8 mouse cellular contexts compared by ENCODE assay signal in the genomic region with DNA sequence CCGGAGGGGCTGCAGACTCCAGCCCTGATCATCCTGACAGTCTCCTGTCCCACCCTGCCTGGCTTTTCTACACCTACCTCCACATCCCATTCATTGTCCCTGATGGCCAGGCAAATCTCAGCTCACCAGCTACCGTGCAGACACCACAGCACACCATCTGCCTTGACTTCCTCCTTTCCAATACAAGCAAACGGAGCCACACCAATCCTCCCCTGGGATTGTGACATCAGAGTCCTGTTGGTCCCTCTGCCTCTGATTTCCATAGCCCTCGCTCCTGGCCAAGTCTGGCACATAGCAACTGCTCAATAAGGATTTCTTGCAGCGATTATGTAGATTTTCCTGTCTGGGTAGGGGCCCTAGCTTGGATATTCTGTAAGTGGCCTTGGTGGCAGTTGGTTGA. TPM values are rescaled to one million over a fixed set of nuclear protein-coding genes. Genes with fewer than 3 reads are reported as not detected.
DNase-seq lines count a peak whose midpoint lies in the region; ATAC-seq and TF ChIP-seq lines count a peak whose summit lies in the region.

A gene (minus strand): TSS at position 285 of the 400 bp plus-strand sequence.

- no peak within 1 kb of the TSS for H3K4me3 ChIP-seq in left cerebral cortex, adult 2 months
- H3K4me3 ChIP-seq in cortical plate, adult 2 months (ENCODE audit: insufficient read depth, low read length), result no peak within 1 kb of the TSS
- H3K4me3 ChIP-seq in heart, embryonic 14.5 days (ENCODE audit: control insufficient read depth in 1 of 2, insufficient read depth in 1 of 2, low read depth in 1 of 2, low read length in 2 of 2), result no peak within 1 kb of the TSS
- no peak within 1 kb of the TSS for H3K4me3 ChIP-seq in neural tube, embryonic 12.5 days

- no peak for TF ChIP-seq POLR2A in cortical plate, adult 2 months (IDR thresholded peaks at IDR 0.05; ENCODE audit: extremely low read depth, insufficient read depth, low read length)

- no peak within 1 kb of the TSS for H3K27ac ChIP-seq in left cerebral cortex, adult 2 months
- H3K27ac ChIP-seq in cortical plate, adult 2 months (ENCODE audit: insufficient read depth, low read length), result no peak within 1 kb of the TSS
- H3K27ac ChIP-seq in heart, embryonic 14.5 days (replicated peaks in 1 of 2; ENCODE audit: control insufficient read depth in 1 of 2, insufficient read depth in 1 of 2, low read depth in 2 of 2, low read length in 2 of 2), result no peak within 1 kb of the TSS
- no peak within 1 kb of the TSS for H3K27ac ChIP-seq in neural tube, embryonic 12.5 days

- no peaks in the 10 kb centered on the region for H3K4me1 ChIP-seq in cortical plate, adult 2 months (ENCODE audit: control insufficient read depth, insufficient read depth, low read length)
- H3K4me1 ChIP-seq in heart, embryonic 14.5 days (ENCODE audit: control insufficient read depth in 2 of 2, insufficient read depth in 2 of 2, low read length in 2 of 2), result peaks cover 6 to 7% of the 10 kb centered on the region in 2 experiments
- H3K4me1 ChIP-seq in neural tube, embryonic 12.5 days, result 0 out of 2 replicates have a peak, but pooled peaks cover 11% of the 10 kb centered on the region

- no peaks in the 10 kb centered on the region for H3K9me3 ChIP-seq in heart, embryonic 14.5 days (ENCODE audit: control insufficient read depth, low read length)
- H3K9me3 ChIP-seq in neural tube, embryonic 12.5 days, result no peaks in the 10 kb centered on the region

- no peak for TF ChIP-seq CTCF in left cerebral cortex, adult 2 months (IDR thresholded peaks at IDR 0.05)
- no peak for TF ChIP-seq CTCF in cortical plate, adult 2 months (IDR thresholded peaks at IDR 0.05; ENCODE audit: extremely low read depth, insufficient read depth, low read length)

- H3K9ac ChIP-seq in heart, embryonic 14.5 days (ENCODE audit: low read length), result 0 out of 2 replicates have a peak within 1 kb of the TSS, but pooled peaks have one; percentile 7
- no peak within 1 kb of the TSS for H3K9ac ChIP-seq in neural tube, embryonic 12.5 days

- ATAC-seq in heart, embryonic 14.5 days (ENCODE audit: insufficient number of reproducible peaks, insufficient read depth, low FRiP score, low read depth), result no peak
- no peak for ATAC-seq in neural tube, embryonic 12.5 days (ENCODE audit: low FRiP score, low read depth)

- intact Hi-C loops in left cerebral cortex, adult 2 months (cut with DNase I), result loop anchor here (10.0 kb wide), 1 partner anchor 506 kb away; no protein-coding TSS in a partner anchor
- intact Hi-C loops in left cerebral cortex, postnatal 25 days (cut with DNase I), result loop anchor here (10.0 kb wide), 1 partner anchor 314 kb away; no protein-coding TSS in a partner anchor

- H3K4me2 ChIP-seq in heart, embryonic 14.5 days (ENCODE audit: low read length), result no peak within 1 kb of the TSS
- no peak within 1 kb of the TSS for H3K4me2 ChIP-seq in neural tube, embryonic 12.5 days (replicated peaks)

- 47% methylated on average over 5 of the region's 5 CpGs for WGBS in heart, embryonic 14.5 days
- WGBS in neural tube, embryonic 12.5 days, result 52% methylated on average over 5 of the region's 5 CpGs

- DNase-seq in left cerebral cortex, adult 2 months (ENCODE audit: extremely low spot score in 1 of 2, low spot score in 2 of 2), result no peak
- no peak for DNase-seq in left cerebral cortex, adult 11 months (ENCODE audit: low spot score)
- no peak for DNase-seq in left cerebral cortex, postnatal 25 days (ENCODE audit: low spot score in 2 of 2)
- DNase-seq in right cerebral cortex, postnatal 36 days (ENCODE audit: low spot score in 2 of 2), result no peak
- no peak for DNase-seq in right cerebral cortex, adult 2 months (ENCODE audit: low spot score in 2 of 2)

- no peaks in the 10 kb centered on the region for H3K36me3 ChIP-seq in heart, embryonic 14.5 days (ENCODE audit: control insufficient read depth, insufficient read depth, low read length)
- H3K36me3 ChIP-seq in neural tube, embryonic 12.5 days, result no peaks in the 10 kb centered on the region

- H3K27me3 ChIP-seq in heart, embryonic 14.5 days (ENCODE audit: control insufficient read depth, insufficient read depth, low read length), result peaks cover 36% of the 10 kb centered on the region
- no peaks in the 10 kb centered on the region; the same call in 1 of the 2 replicates for H3K27me3 ChIP-seq in neural tube, embryonic 12.5 days (replicated peaks)

RNA-seq across cellular contexts. Expression of the gene that starts here (rescaled TPM):
- 10 to 100 TPM; 67.6 to 69.4 TPM for total RNA-seq in left cerebral cortex, adult 2 months (2021)
- polyA plus RNA-seq in cortical plate, adult 2 months (2012; rRNA removed), result 90.2 and 92.7 TPM in 2 replicates
- polyA plus RNA-seq in heart, embryonic 14.5 days (2014; fragmentation: Nextera tagmentation; extraction: Ambion mirVana), result 89.4 and 91.8 TPM in 2 replicates
- total RNA-seq in left cerebral cortex, postnatal 25 days (2021), result 10 to 100 TPM; 65.6 to 70.7 TPM
- 124 and 127 TPM in 2 replicates for polyA plus RNA-seq in neural tube, embryonic 12.5 days (2016; fragmentation: Nextera tagmentation; extraction: Ambion mirVana)
